Mouse (Mus musculus): Measurements from ENCODE around the gene Rab29. TPM values are rescaled to one million over a fixed set of nuclear protein-coding genes. Genes with fewer than 3 reads are reported as not detected.
"Not testable (repeated sequence)": the region's sequence is repeated elsewhere in the genome, so short reads cannot be mapped to it uniquely, and the experiment has no call there.

Rab29 gene
- polyA plus RNA-seq, 1 experiment from 2014 or later = 7.2 TPM

DNA sequence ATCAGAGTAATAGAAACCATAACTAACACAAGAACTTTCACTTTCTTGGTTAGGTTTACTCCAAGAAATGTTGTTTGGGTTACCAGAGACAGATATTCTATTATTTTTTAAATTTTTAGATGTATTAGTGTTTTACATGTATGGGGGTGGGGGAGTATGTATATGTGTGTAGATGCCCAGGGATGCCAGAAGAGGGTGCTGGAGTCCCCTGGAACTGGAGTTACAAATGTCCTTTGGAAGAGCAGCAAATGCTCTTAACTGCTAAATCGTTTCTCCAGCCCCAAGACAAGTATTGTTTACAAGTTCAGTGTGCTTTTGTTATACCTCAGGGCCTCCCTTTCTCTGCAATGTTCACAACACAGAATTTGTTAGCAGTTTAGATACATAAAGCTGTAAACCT, 38.5 kb downstream of the Rab29 start:
- Histone ChIP-seq H3K36me3 (no peaks in the 10 kb centered on the region), H3K27ac (replicated peaks) (no peak overlapping the region), H3K4me2 (no peak overlapping the region), H3K27me3 (replicated peaks) (peaks cover 12% of the 10 kb centered on the region), H3K9me3 (replicated peaks) (no peaks in the 10 kb centered on the region), H3K4me1 (peaks cover 3% of the 10 kb centered on the region; the same call in 1 of the 2 replicates), H3K4me3 (replicated peaks) (no peak overlapping the region), H3K9ac (replicated peaks) (no peak overlapping the region)
- ATAC-seq (ENCODE audit: low FRiP score) = no peak
- WGBS = 3% methylated on average over 1 of the region's 1 CpGs

GRCm38 (mm10) chr1:131908456-131908855, 41.4 kb downstream of the Rab29 start:
- no peak overlapping the region for H3K27ac ChIP-seq (replicated peaks)
- WGBS = 94% methylated on average over 3 of the region's 3 CpGs
- H3K27me3 ChIP-seq (replicated peaks) = peaks cover 12% of the 10 kb centered on the region
- peaks cover 19% of the 10 kb centered on the region for H3K4me1 ChIP-seq
- H3K9ac ChIP-seq (replicated peaks) = no peak overlapping the region
- no peak for ATAC-seq (ENCODE audit: low FRiP score)
- H3K36me3 ChIP-seq = no peaks in the 10 kb centered on the region
- no peaks in the 10 kb centered on the region for H3K9me3 ChIP-seq (replicated peaks)
- no peak overlapping the region for H3K4me2 ChIP-seq
- H3K4me3 ChIP-seq (replicated peaks) = no peak overlapping the region

GRCm38 (mm10) chr1:131909236-131909635, 42.2 kb downstream of the Rab29 start:
- not testable (repeated sequence) for H3K27ac ChIP-seq (replicated peaks); H3K4me3 ChIP-seq (replicated peaks); H3K9me3 ChIP-seq (replicated peaks); H3K36me3 ChIP-seq; H3K4me2 ChIP-seq; ATAC-seq (ENCODE audit: low FRiP score); H3K9ac ChIP-seq (replicated peaks)
- Histone ChIP-seq H3K27me3 (replicated peaks) (peaks cover 12% of the 10 kb centered on the region), H3K4me1 (peaks cover 20% of the 10 kb centered on the region)
- WGBS = 95% methylated on average over 2 of the region's 2 CpGs

GRCm38 (mm10) chr1:131910001-131910648, 43.1 kb downstream of the Rab29 start, which contains the start of gene Nucks1:
TSS of gene Nucks1 (plus strand) at chr1:131910534.
- peak within 1 kb of the TSS; percentile 98 for H3K9ac ChIP-seq (replicated peaks)
- no peaks in the 10 kb centered on the region for H3K9me3 ChIP-seq (replicated peaks)
- H3K36me3 ChIP-seq = no peaks in the 10 kb centered on the region
- peak within 1 kb of the TSS; percentile 99 for H3K27ac ChIP-seq (replicated peaks)
- peak; percentile 99 for ATAC-seq (ENCODE audit: low FRiP score)
- WGBS = under 1% methylated on average over 35 of the region's 35 CpGs
- peaks cover 12% of the 10 kb centered on the region for H3K27me3 ChIP-seq (replicated peaks)
- H3K4me1 ChIP-seq = peaks cover 20% of the 10 kb centered on the region
- peak within 1 kb of the TSS; percentile 68 for H3K4me2 ChIP-seq
- H3K4me3 ChIP-seq (replicated peaks) = peak within 1 kb of the TSS; percentile 97

GRCm38 (mm10) chr1:131910674-131911558, 43.9 kb downstream of the Rab29 start:
- H3K9ac ChIP-seq (replicated peaks) = peak overlapping the region; percentile 98
- WGBS = under 1% methylated on average over 64 of the region's 88 CpGs
- peaks cover 12% of the 10 kb centered on the region for H3K27me3 ChIP-seq (replicated peaks)
- H3K4me3 ChIP-seq (replicated peaks) = peak overlapping the region; percentile 97
- H3K27ac ChIP-seq (replicated peaks) = peak overlapping the region; percentile 99
- peak; percentile 78 for ATAC-seq (ENCODE audit: low FRiP score)
- H3K36me3 ChIP-seq = no peaks in the 10 kb centered on the region
- H3K4me2 ChIP-seq = peak overlapping the region; percentile 68
- H3K9me3 ChIP-seq (replicated peaks) = no peaks in the 10 kb centered on the region
- H3K4me1 ChIP-seq = peaks cover 20% of the 10 kb centered on the region

- Histone ChIP-seq H3K36me3 (peaks cover 16% of the 10 kb centered on the region), H3K27me3 (replicated peaks) (no peaks in the 10 kb centered on the region), H3K4me1 (peaks cover 9% of the 10 kb centered on the region; the same call in 1 of the 2 replicates), H3K4me3 (replicated peaks) (no peak overlapping the region), H3K9me3 (replicated peaks) (no peaks in the 10 kb centered on the region), H3K9ac (replicated peaks) (no peak overlapping the region), H3K4me2 (no peak overlapping the region), H3K27ac (replicated peaks) (no peak overlapping the region)
- 84% methylated on average over 6 of the region's 6 CpGs for WGBS
- ATAC-seq (ENCODE audit: low FRiP score) = no peak
These were observed 50.6 kb downstream of the Rab29 start for GRCm38 (mm10) chr1:131917634-131918033.

DNA sequence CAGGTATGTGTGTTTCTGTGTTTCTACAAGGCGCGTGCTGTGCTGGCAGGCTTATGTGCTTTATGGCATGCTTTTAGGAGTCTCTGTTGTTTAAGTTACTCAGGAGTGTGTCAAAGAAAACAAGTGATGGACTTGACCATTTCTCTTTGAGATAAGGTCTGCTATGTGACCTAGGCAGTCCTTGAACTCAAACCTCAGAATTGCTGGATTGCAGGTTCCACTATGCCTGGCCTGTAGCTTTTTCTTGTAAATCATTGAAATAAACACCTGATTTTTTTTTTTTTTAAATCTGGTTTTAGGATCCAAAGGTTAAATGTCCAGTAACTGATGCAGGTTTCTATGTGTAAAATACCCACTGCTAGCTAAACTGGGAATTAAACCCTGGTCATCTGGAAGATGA, 52.0 kb downstream of the Rab29 start:
- Histone ChIP-seq H3K9me3 (replicated peaks) (no peaks in the 10 kb centered on the region), H3K36me3 (peaks cover 28% of the 10 kb centered on the region), H3K4me1 (0 out of 2 replicates have a peak, but pooled peaks cover 6% of the 10 kb centered on the region), H3K9ac (replicated peaks) (no peak overlapping the region), H3K4me2 (no peak overlapping the region), H3K27ac (replicated peaks) (no peak overlapping the region), H3K4me3 (replicated peaks) (no peak overlapping the region), H3K27me3 (replicated peaks) (no peaks in the 10 kb centered on the region)
- no peak for ATAC-seq (ENCODE audit: low FRiP score)
- 98% methylated on average over 2 of the region's 2 CpGs for WGBS

GRCm38 (mm10) chr1:131922100-131922499, 55.1 kb downstream of the Rab29 start:
- no peak overlapping the region for H3K4me3 ChIP-seq (replicated peaks)
- no peaks in the 10 kb centered on the region for H3K9me3 ChIP-seq (replicated peaks)
- H3K27me3 ChIP-seq (replicated peaks) = no peaks in the 10 kb centered on the region
- 0 out of 2 replicates have a peak, but pooled peaks cover 2% of the 10 kb centered on the region for H3K4me1 ChIP-seq
- no peak overlapping the region for H3K9ac ChIP-seq (replicated peaks)
- no peak for ATAC-seq (ENCODE audit: low FRiP score)
- 93% methylated on average over 3 of the region's 3 CpGs for WGBS
- peaks cover 49% of the 10 kb centered on the region for H3K36me3 ChIP-seq
- no peak overlapping the region for H3K27ac ChIP-seq (replicated peaks)
- H3K4me2 ChIP-seq = no peak overlapping the region

Other genes with a start within 250 kb of the Rab29 start
- 0.84 TPM in 1 of 2 replicates, not detected in the other for gene Ctse, start 228.9 kb upstream of the Rab29 start, polyA plus RNA-seq (2015; fragmentation: Nextera tagmentation; extraction: Ambion mirVana)
- gene Rab7b, start 178.5 kb upstream of the Rab29 start, polyA plus RNA-seq (2015; fragmentation: Nextera tagmentation; extraction: Ambion mirVana) = 1.4 and 1.9 TPM in 2 replicates
- 0.09 and 0.10 TPM in 2 replicates for gene Slc26a9, start 123.2 kb upstream of the Rab29 start, polyA plus RNA-seq (2015; fragmentation: Nextera tagmentation; extraction: Ambion mirVana)
- 0.13 and 1.0 TPM in 2 replicates for gene Pm20d1, start 69.8 kb upstream of the Rab29 start, polyA plus RNA-seq (2015; fragmentation: Nextera tagmentation; extraction: Ambion mirVana)
- 15.0 and 16.1 TPM in 2 replicates for gene Slc41a1, start 39.7 kb upstream of the Rab29 start, polyA plus RNA-seq (2015; fragmentation: Nextera tagmentation; extraction: Ambion mirVana)
- gene Nucks1, start 43.3 kb downstream of the Rab29 start, polyA plus RNA-seq (2015; fragmentation: Nextera tagmentation; extraction: Ambion mirVana) = 44.3 and 52.4 TPM in 2 replicates
- gene Slc45a3, start 95.7 kb downstream of the Rab29 start, polyA plus RNA-seq (2015; fragmentation: Nextera tagmentation; extraction: Ambion mirVana) = 2.0 and 3.0 TPM in 2 replicates
- 8.0 and 15.4 TPM in 2 replicates for gene Elk4, start 140.4 kb downstream of the Rab29 start, polyA plus RNA-seq (2015; fragmentation: Nextera tagmentation; extraction: Ambion mirVana)
- gene Mfsd4a, start 200.8 kb downstream of the Rab29 start, polyA plus RNA-seq (2015; fragmentation: Nextera tagmentation; extraction: Ambion mirVana) = 7.8 TPM in 2 replicates